Mouse (Mus musculus): ENCODE measurements around the gene Stox2.

DNA sequence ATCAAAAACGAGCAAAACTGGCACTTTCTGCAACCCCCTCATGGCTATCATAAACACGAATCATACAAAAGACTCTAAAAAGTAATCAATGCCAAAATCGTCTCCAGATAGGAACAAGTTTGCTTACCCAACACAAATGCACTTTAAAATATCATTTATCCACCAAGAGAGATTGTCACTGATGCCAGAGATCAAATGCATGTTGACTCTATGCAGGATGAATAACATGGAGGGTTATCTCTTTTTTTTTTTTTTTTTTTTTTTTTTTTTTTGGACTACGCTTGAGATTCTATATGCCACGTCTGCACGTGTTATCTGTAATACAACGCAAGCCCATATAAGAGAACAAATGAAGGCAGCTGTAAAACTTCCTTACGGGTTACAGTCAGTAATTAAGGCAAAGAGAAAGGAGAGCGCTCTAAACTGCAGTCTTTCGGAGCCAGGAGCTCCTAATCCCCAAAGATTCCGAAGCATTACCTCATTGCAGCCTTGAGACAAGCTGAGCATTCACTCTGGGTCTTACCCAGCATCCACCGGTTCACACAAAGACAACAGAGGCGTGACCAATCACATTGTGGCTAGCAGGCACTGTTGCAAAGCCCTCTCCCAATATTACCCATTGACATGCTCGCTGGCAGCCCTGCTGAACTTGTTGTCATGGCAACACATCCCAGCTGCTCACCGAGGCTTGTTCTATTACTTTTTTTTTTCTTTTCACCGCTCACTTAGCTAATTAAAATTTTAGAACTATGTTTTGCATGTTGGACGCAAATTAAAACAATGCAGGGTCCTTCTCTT, 203.8 kb downstream of the Stox2 start:
- no peak for TF ChIP-seq CTCF (IDR thresholded peaks at IDR 0.05; ENCODE audit: low read depth, low read length)
- TF ChIP-seq GATA2 (IDR thresholded peaks at IDR 0.05; ENCODE audit: borderline replicate concordance, low read depth, low read length) = no peak
- no peak for TF ChIP-seq TAL1 (conservative IDR thresholded peaks at IDR 0.05; ENCODE audit: low read depth, low read length)
- no peak for TF ChIP-seq GATA1 (IDR thresholded peaks at IDR 0.05; ENCODE audit: borderline replicate concordance, low read length)

All from G1E (cell line).